Mouse (Mus musculus): ENCODE results near the gene Vmn1r29.
"Not testable (repeated sequence)": the region's sequence is repeated elsewhere in the genome, so short reads cannot be mapped to it uniquely, and the experiment has no call there.

Vmn1r29 gene

DNA sequence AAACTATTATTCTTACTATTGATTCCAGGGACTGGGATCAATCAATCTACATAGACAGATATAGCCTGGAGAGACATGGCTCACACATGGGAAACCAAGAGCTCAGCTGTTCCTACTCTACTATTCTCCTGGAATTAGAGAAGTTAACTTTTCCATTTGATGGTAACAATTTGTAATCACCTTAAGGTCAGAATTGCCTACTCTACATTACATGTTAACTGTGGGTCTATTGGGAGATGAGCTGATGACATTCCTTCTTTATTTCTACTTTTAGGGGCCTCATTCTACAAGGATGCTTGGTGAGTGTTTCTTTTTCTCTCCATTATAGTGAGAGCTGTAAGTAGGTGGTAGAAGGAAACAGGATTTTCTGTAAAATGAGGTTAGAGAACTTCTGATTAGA is at the start of gene Vmn1r29:
TSS of gene Vmn1r29 (plus strand) at position 301 of the 400 bp plus-strand sequence.
- DNase-seq (ENCODE audit: low read depth, low spot score) = no peak

DNA sequence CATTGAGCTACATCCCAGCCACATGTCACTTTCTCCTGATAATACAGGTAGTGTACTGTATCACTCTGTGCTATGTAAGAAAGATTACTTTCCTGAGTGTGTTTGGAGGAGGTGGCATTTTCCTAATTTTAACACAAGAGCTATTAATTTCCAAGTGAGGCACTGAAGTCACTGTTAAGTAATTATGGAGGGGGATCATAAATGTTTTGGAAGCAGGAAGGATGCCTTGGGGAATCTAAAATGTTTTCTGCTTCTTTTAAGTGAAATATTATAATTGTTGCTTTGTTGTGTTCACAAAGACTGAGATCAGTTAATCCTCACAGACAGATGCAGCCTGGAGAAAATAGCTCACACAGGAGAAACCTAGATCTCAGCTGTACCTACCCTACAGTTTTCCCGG is 39.6 kb upstream of the Vmn1r29 start, which contains the start of gene Vmn1r28:
TSS of gene Vmn1r28 (plus strand) at position 301 of the 400 bp plus-strand sequence.
- no peak for DNase-seq (ENCODE audit: low read depth, low spot score)

DNA sequence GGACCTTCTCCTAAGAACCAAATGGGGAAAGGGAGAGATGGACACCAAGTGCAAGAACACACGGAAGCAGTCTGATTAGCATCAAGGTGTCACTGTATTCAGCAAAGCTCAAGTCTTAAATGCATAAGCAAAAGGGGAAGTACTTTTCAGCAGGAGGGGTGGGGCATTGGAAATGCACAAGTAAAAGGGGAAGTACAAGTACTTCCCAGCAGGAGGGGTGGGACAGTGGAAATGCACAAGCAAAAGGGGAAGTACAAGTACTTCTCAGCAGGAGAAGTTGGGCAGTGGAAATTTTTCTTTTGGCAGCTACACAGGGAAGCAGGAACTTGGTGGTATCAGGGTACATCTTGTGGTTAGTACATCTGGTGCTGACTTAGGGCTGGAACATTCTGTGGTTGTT is 21.7 kb upstream of the Vmn1r29 start:
- DNase-seq (ENCODE audit: low read depth, low spot score) = not testable (repeated sequence)

DNA sequence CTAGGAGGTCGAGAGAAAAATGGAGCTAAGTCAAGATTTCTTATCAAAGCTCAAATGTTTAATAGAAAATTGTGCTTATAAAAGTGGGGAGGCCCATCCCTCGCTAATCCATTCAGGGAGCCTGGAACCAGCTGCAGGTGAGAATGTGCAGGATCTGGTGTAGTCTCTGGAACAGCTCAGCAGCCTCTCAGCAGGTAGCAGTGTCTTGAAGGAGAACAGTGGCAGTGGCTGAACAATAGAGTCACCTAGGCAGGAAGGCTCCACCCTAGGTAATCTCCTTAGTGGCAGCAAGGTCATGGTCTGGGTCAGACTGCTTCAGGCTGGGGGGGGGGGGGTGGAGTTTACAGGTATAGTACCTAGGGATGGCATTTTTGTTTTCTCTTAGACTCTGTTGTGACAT is 9.1 kb upstream of the Vmn1r29 start:
- no peak for DNase-seq (ENCODE audit: low read depth, low spot score)

GRCm38 (mm10) chr6:58298511-58298910 is 2.8 kb upstream of the Vmn1r29 start:
- DNase-seq (ENCODE audit: low read depth, low spot score) = not testable (repeated sequence)

GRCm38 (mm10) chr6:58330686-58331085 is 29.3 kb downstream of the Vmn1r29 start:
- DNase-seq (ENCODE audit: low read depth, low spot score) = not testable (repeated sequence)

Data from CD4-positive helper T cell, adult 2 months (primary cell).